Mouse (Mus musculus) neutrophil, adult 5-6 weeks (primary cell): Measurements from ENCODE around the gene Cttnbp2. TPM values are rescaled to one million over a fixed set of nuclear protein-coding genes. Genes with fewer than 3 reads are reported as not detected.

Experiments
- ATAC-seq: fragments of 151-379, 151-347 bp; 2 replicates; pipeline ENCODE4 v1.8.0; 2017; ENCODE audit warnings: mild to moderate bottlenecking, moderate TSS enrichment; ENCODE audit not compliant: insufficient number of reproducible peaks, poor library complexity, low FRiP score, severe bottlenecking; ENCODE audit errors: extremely low read depth
- total RNA-seq: library from RNA; stranded (forward); fragments of 200-1000 nt; gene quantifications from 2 replicates; pipeline ENCODE4 v1.2.3, GENCODE M21; 2017

The Cttnbp2 gene
- total RNA-seq, 1 experiment from 2014 or later = not detected

GRCm38 (mm10) chr6:18360955-18361354 lies 153.7 kb downstream of the Cttnbp2 start:
- ATAC-seq = no peak

- ATAC-seq = no peak
Observed at GRCm38 (mm10) chr6:18360154-18360553, 154.5 kb downstream of the Cttnbp2 start.

- no peak for ATAC-seq
Observed at GRCm38 (mm10) chr6:18349153-18349858, 165.3 kb downstream of the Cttnbp2 start.

GRCm38 (mm10) chr6:18344272-18344671 lies 170.4 kb downstream of the Cttnbp2 start:
- ATAC-seq = no peak

GRCm38 (mm10) chr6:18338307-18338706 lies 176.3 kb downstream of the Cttnbp2 start:
- no peak for ATAC-seq

- ATAC-seq = no peak
Observed at GRCm38 (mm10) chr6:18335393-18335792, 179.2 kb downstream of the Cttnbp2 start.

- ATAC-seq = no peak
Observed at GRCm38 (mm10) chr6:18322950-18323349, 191.7 kb downstream of the Cttnbp2 start.
